Comparison of ENCODE assay signal across 23 mouse cellular contexts in the genomic region with DNA sequence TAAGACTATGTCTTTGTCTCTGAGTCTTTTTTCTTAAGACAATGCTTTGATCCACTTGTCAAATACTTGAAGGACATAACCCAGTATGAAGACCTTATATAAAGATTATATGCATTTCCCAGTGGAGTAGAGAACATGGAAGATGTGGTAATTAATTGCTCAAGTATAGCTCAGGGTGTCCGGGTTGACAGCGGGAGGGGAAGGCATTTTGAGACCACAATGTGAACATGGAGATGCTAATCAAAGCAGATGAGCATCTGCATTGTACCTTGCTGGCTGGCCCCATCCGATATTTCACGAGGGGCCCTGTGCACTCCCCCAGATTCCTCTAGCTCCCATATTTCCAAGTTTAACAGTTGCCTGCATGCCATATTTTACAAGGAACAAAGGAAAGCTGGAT.
A peak's percentile ranks its signal among the peaks of the same experiment; 100 is the strongest.
DNase-seq lines count a peak whose midpoint lies in the region; ATAC-seq and TF ChIP-seq lines count a peak whose summit lies in the region.
"Had no signal": no experiment of that assay in that cellular context is flagged by ENCODE, and none has a peak within 500 bp of the region (broad histone marks: within the 10 kb centered on the region; RNA-seq: fewer than 3 reads in every experiment).

No protein-coding gene starts in this region.

- no peaks in the 10 kb centered on the region for H3K4me1 ChIP-seq in forebrain, embryonic 12.5 days
- H3K4me1 ChIP-seq in forebrain, postnatal 0 days (ENCODE audit: insufficient read depth), result no peaks in the 10 kb centered on the region
- H3K4me1 ChIP-seq in hindbrain, embryonic 11.5 days (replicated peaks; ENCODE audit: control insufficient read depth, insufficient read depth, low read length), result no peaks in the 10 kb centered on the region
- no peaks in the 10 kb centered on the region for H3K4me1 ChIP-seq in hindbrain, embryonic 12.5 days
- peaks cover 5% of the 10 kb centered on the region; the same call in 1 of the 2 replicates for H3K4me1 ChIP-seq in forebrain, embryonic 16.5 days (replicated peaks; ENCODE audit: control insufficient read depth, insufficient read depth, low read length)
- no peaks in the 10 kb centered on the region for H3K4me1 ChIP-seq in midbrain, embryonic 16.5 days (ENCODE audit: control insufficient read depth, insufficient read depth, low read length)
- H3K4me1 ChIP-seq: embryonic facial prominence, embryonic 13.5 days; heart, embryonic 15.5 days; hindbrain, embryonic 10.5 days had no signal

- ATAC-seq in forebrain, embryonic 12.5 days (ENCODE audit: low FRiP score), result 0 out of 2 replicates have a peak, but pooled peaks have one; percentile 23
- ATAC-seq in forebrain, postnatal 0 days, result no peak
- 0 out of 2 replicates have a peak, but pooled peaks have one; percentile 27 for ATAC-seq in hindbrain, embryonic 11.5 days (ENCODE audit: low FRiP score)
- ATAC-seq in hindbrain, embryonic 12.5 days (ENCODE audit: low FRiP score), result no peak
- peak; percentile 59; the same call in 1 of the 2 replicates for ATAC-seq in forebrain, embryonic 16.5 days
- peak; percentile 87 for ATAC-seq in midbrain, embryonic 16.5 days
- ATAC-seq: CD4-positive, CD25-positive, alpha-beta regulatory T cell, adult 4 months; hindbrain, embryonic 16.5 days; inflammation-experienced regulatory T-cells, adult 6 months had no signal

- H3K27me3 ChIP-seq in forebrain, embryonic 12.5 days, result no peaks in the 10 kb centered on the region
- H3K27me3 ChIP-seq in forebrain, postnatal 0 days (ENCODE audit: insufficient read depth, low read length), result no peaks in the 10 kb centered on the region
- H3K27me3 ChIP-seq in hindbrain, embryonic 11.5 days (ENCODE audit: control insufficient read depth, insufficient read depth, low read length), result no peaks in the 10 kb centered on the region
- H3K27me3 ChIP-seq in hindbrain, embryonic 12.5 days, result no peaks in the 10 kb centered on the region
- H3K27me3 ChIP-seq in forebrain, embryonic 16.5 days (replicated peaks; ENCODE audit: control insufficient read depth, insufficient read depth, low read length), result no peaks in the 10 kb centered on the region
- no peaks in the 10 kb centered on the region for H3K27me3 ChIP-seq in midbrain, embryonic 16.5 days (ENCODE audit: control insufficient read depth, insufficient read depth, low read depth, low read length)
- H3K27me3 ChIP-seq: embryonic facial prominence, embryonic 13.5 days; heart, embryonic 15.5 days had no signal

- H3K9ac ChIP-seq in forebrain, embryonic 12.5 days, result no peak overlapping the region
- H3K9ac ChIP-seq in forebrain, postnatal 0 days, result no peak overlapping the region
- H3K9ac ChIP-seq in hindbrain, embryonic 11.5 days (ENCODE audit: low read depth, low read length), result no peak overlapping the region
- H3K9ac ChIP-seq in hindbrain, embryonic 12.5 days, result no peak overlapping the region
- no peak overlapping the region for H3K9ac ChIP-seq in forebrain, embryonic 16.5 days (replicated peaks; ENCODE audit: low read depth, low read length)
- H3K9ac ChIP-seq in midbrain, embryonic 16.5 days (ENCODE audit: low read depth, low read length), result no peak overlapping the region
- H3K9ac ChIP-seq: embryonic facial prominence, embryonic 13.5 days; heart, embryonic 15.5 days had no signal

- no peak overlapping the region for H3K4me3 ChIP-seq in forebrain, embryonic 12.5 days (replicated peaks)
- H3K4me3 ChIP-seq in forebrain, postnatal 0 days (ENCODE audit: low read depth, low read length), result no peak overlapping the region
- no peak overlapping the region for H3K4me3 ChIP-seq in hindbrain, embryonic 11.5 days (ENCODE audit: low read depth, low read length)
- no peak overlapping the region for H3K4me3 ChIP-seq in hindbrain, embryonic 12.5 days
- H3K4me3 ChIP-seq in forebrain, embryonic 16.5 days (replicated peaks; ENCODE audit: low read length), result no peak overlapping the region
- H3K4me3 ChIP-seq in midbrain, embryonic 16.5 days (ENCODE audit: low read depth, low read length), result no peak overlapping the region
- H3K4me3 ChIP-seq: embryonic facial prominence, embryonic 13.5 days; heart, adult 2 months; heart, embryonic 15.5 days; hindbrain, embryonic 10.5 days had no signal

- no peaks in the 10 kb centered on the region for H3K36me3 ChIP-seq in forebrain, embryonic 12.5 days (replicated peaks)
- no peaks in the 10 kb centered on the region for H3K36me3 ChIP-seq in forebrain, postnatal 0 days (ENCODE audit: insufficient read depth)
- H3K36me3 ChIP-seq in hindbrain, embryonic 11.5 days (ENCODE audit: control insufficient read depth, insufficient read depth, low read length), result no peaks in the 10 kb centered on the region
- no peaks in the 10 kb centered on the region for H3K36me3 ChIP-seq in hindbrain, embryonic 12.5 days
- no peaks in the 10 kb centered on the region for H3K36me3 ChIP-seq in forebrain, embryonic 16.5 days (ENCODE audit: control insufficient read depth, insufficient read depth)
- no peaks in the 10 kb centered on the region for H3K36me3 ChIP-seq in midbrain, embryonic 16.5 days (ENCODE audit: control insufficient read depth, insufficient read depth, low read length)
- H3K36me3 ChIP-seq: embryonic facial prominence, embryonic 13.5 days; G1E; heart, embryonic 15.5 days; hindbrain, embryonic 10.5 days had no signal

- H3K4me2 ChIP-seq in forebrain, embryonic 12.5 days, result no peak overlapping the region
- H3K4me2 ChIP-seq in forebrain, postnatal 0 days (ENCODE audit: low read depth), result no peak overlapping the region
- H3K4me2 ChIP-seq in hindbrain, embryonic 11.5 days (replicated peaks; ENCODE audit: low read depth, low read length), result no peak overlapping the region
- H3K4me2 ChIP-seq in hindbrain, embryonic 12.5 days (replicated peaks), result no peak overlapping the region
- no peak overlapping the region for H3K4me2 ChIP-seq in forebrain, embryonic 16.5 days (ENCODE audit: low read length)
- H3K4me2 ChIP-seq in midbrain, embryonic 16.5 days (ENCODE audit: low read length), result no peak overlapping the region
- H3K4me2 ChIP-seq: embryonic facial prominence, embryonic 13.5 days; heart, embryonic 11.5 days; heart, embryonic 15.5 days had no signal

- WGBS in forebrain, embryonic 12.5 days, result 74% methylated on average over 4 of the region's 4 CpGs
- 61% methylated on average over 4 of the region's 4 CpGs for WGBS in forebrain, postnatal 0 days
- WGBS in hindbrain, embryonic 11.5 days, result 80% methylated on average over 4 of the region's 4 CpGs
- 68% methylated on average over 4 of the region's 4 CpGs for WGBS in hindbrain, embryonic 12.5 days
- 67% methylated on average over 4 of the region's 4 CpGs for WGBS in forebrain, embryonic 16.5 days
- 44% methylated on average over 4 of the region's 4 CpGs for WGBS in midbrain, embryonic 16.5 days

- TF ChIP-seq CTCF in forebrain, postnatal 0 days (IDR thresholded peaks at IDR 0.05; ENCODE audit: low read depth), result no peak

- no peaks in the 10 kb centered on the region for H3K9me3 ChIP-seq in forebrain, embryonic 12.5 days
- H3K9me3 ChIP-seq in forebrain, postnatal 0 days (ENCODE audit: low read length), result no peaks in the 10 kb centered on the region
- no peaks in the 10 kb centered on the region for H3K9me3 ChIP-seq in hindbrain, embryonic 11.5 days (ENCODE audit: control insufficient read depth, low read length)
- H3K9me3 ChIP-seq in hindbrain, embryonic 12.5 days (replicated peaks), result no peaks in the 10 kb centered on the region
- no peaks in the 10 kb centered on the region for H3K9me3 ChIP-seq in forebrain, embryonic 16.5 days (ENCODE audit: control insufficient read depth, low read length)
- no peaks in the 10 kb centered on the region for H3K9me3 ChIP-seq in midbrain, embryonic 16.5 days (replicated peaks; ENCODE audit: control insufficient read depth, low read length, poor library complexity, severe bottlenecking)
- H3K9me3 ChIP-seq: embryonic facial prominence, embryonic 13.5 days; G1E; heart, embryonic 15.5 days; hindbrain, embryonic 10.5 days had no signal

- DNase-seq in forebrain, postnatal 0 days, result no peak
- DNase-seq in hindbrain, embryonic 11.5 days (ENCODE audit: low spot score), result no peak
- DNase-seq in lung, postnatal 10 days, result no peak
- DNase-seq: adrenal gland, adult 8-10 months; adrenal gland, postnatal 36 days; B cell, adult 2 months; cerebellum, adult 11-12 months; cerebellum, adult 9-11 months; cerebellum, postnatal 36 days; gastrocnemius, postnatal 10 days; heart, adult 2 months had no signal

- no peak overlapping the region for H3K27ac ChIP-seq in forebrain, embryonic 12.5 days
- no peak overlapping the region for H3K27ac ChIP-seq in forebrain, postnatal 0 days (ENCODE audit: low read depth, low read length)
- H3K27ac ChIP-seq in hindbrain, embryonic 11.5 days (ENCODE audit: low read depth, low read length), result no peak overlapping the region
- no peak overlapping the region for H3K27ac ChIP-seq in hindbrain, embryonic 12.5 days
- H3K27ac ChIP-seq in forebrain, embryonic 16.5 days (ENCODE audit: low read length), result no peak overlapping the region
- H3K27ac ChIP-seq in midbrain, embryonic 16.5 days (ENCODE audit: low read length), result no peak overlapping the region; the same call in 1 of the 2 replicates
- H3K27ac ChIP-seq: embryonic facial prominence, embryonic 13.5 days; heart, adult 2 months; heart, embryonic 15.5 days; hindbrain, embryonic 10.5 days had no signal

Comparison
In these comparisons a context has a peak if more than half of its experiments do, and no peak if none do; other contexts are left out.
1. ATAC-seq: peak in forebrain, embryonic 12.5 days (single experiment), hindbrain, embryonic 11.5 days (single experiment), forebrain, embryonic 16.5 days (single experiment) and midbrain, embryonic 16.5 days (single experiment); none in forebrain, postnatal 0 days (single experiment) and hindbrain, embryonic 12.5 days (single experiment).